Mouse (Mus musculus): ENCODE measurements around the gene Ccne1. TPM values are rescaled to one million over a fixed set of nuclear protein-coding genes. Genes with fewer than 3 reads are reported as not detected.

Gene Ccne1
- polyA plus RNA-seq, 1 experiment from 2014 or later: 23.5 TPM

Other genes starting within 250 kb of the Ccne1 start
- gene Uri1, start 84.0 kb downstream of the Ccne1 start, polyA plus RNA-seq (2015; fragmentation: Nextera tagmentation; extraction: Ambion mirVana): 27.5 and 30.8 TPM in 2 replicates
- gene 1600014C10Rik, start 75.7 kb upstream of the Ccne1 start, polyA plus RNA-seq (2015; fragmentation: Nextera tagmentation; extraction: Ambion mirVana): 14.9 and 20.4 TPM in 2 replicates
- 5.4 and 6.4 TPM in 2 replicates for gene Plekhf1, start 120.5 kb upstream of the Ccne1 start, polyA plus RNA-seq (2015; fragmentation: Nextera tagmentation; extraction: Ambion mirVana)
- gene Pop4, start 163.9 kb upstream of the Ccne1 start, polyA plus RNA-seq (2015; fragmentation: Nextera tagmentation; extraction: Ambion mirVana): 33.3 and 33.7 TPM in 2 replicates

Data from heart, embryonic 15.5 days (tissue).